Mouse (Mus musculus) kidney, adult 2 months (tissue): ENCODE measurements around the gene Fam13c.

Source experiments
- CTCF ChIP-seq: fragments of 200-500 bp; conservative IDR thresholded peaks from 2 replicates; pipeline ENCODE4 v1.5.1; 2011; ENCODE audit warnings: low read depth, mild to moderate bottlenecking, control low read depth, low read length, moderate library complexity, mixed read lengths; ENCODE audit not compliant: insufficient read depth, insufficient read length
- POLR2A ChIP-seq: fragments of 200-500 bp; IDR thresholded peaks from one replicate; pipeline ENCODE4 v1.6.1; 2011; ENCODE audit warnings: low read depth, low read length, control low read depth

DNA sequence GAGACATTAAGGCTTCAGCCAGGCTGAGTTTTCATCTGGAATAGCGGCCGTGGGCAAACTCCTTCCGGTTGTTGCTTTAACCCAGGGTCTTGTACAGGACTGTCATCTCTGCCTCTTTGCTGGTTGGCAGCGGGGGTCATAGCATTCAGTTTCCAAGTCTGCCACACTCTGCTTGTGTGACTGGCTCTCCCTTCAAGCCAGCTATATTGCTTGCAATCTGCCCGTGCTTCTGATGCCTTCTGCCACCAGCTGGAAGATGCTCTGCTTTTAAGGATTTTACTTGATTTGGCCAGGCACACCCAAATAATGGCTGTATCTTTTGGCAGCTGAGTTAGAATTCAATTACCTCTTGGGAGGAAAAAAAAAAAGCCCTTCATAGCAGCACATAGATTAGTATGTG is 65.6 kb downstream of the Fam13c start:
- TF ChIP-seq CTCF: no peak
- TF ChIP-seq POLR2A: no peak
